ENCODE assay signal across 7 mouse cellular contexts in genomic region chr17:87974629-87975228, GRCm38 (mm10). TPM values are rescaled to one million over a fixed set of nuclear protein-coding genes. Genes with fewer than 3 reads are reported as not detected.
DNase-seq lines count a peak whose midpoint lies in the region; ATAC-seq lines count a peak whose summit lies in the region.

Msh6 (plus strand) TSS chr17:87975062.

- H3K4me3 ChIP-seq in limb, embryonic 10.5 days, result peak within 1 kb of the TSS; percentile 100
- peak within 1 kb of the TSS; percentile 96 for H3K4me3 ChIP-seq in midbrain, embryonic 13.5 days (replicated peaks)

- WGBS in limb, embryonic 10.5 days, result under 1% methylated on average over 63 of the region's 63 CpGs
- under 1% methylated on average over 59 of the region's 63 CpGs for WGBS in midbrain, embryonic 13.5 days

- H3K27me3 ChIP-seq in limb, embryonic 10.5 days (ENCODE audit: low read depth, poor library complexity, severe bottlenecking), result no peaks in the 10 kb centered on the region
- H3K27me3 ChIP-seq in midbrain, embryonic 13.5 days, result peaks cover 3% of the 10 kb centered on the region; the same call in 1 of the 2 replicates

- peak within 1 kb of the TSS; percentile 93 for H3K9ac ChIP-seq in midbrain, embryonic 13.5 days (replicated peaks)

- H3K27ac ChIP-seq in limb, embryonic 10.5 days, result peak within 1 kb of the TSS; percentile 98
- H3K27ac ChIP-seq in midbrain, embryonic 13.5 days, result peak within 1 kb of the TSS; percentile 88

- DNase-seq in adrenal gland, adult 8-10 months, result peak; percentile 79
- peak; percentile 92 for DNase-seq in embryo, embryonic 9.5 days (ENCODE audit: extremely low spot score)
- DNase-seq in kidney, adult 11 months, result peak; percentile 86
- DNase-seq in limb, embryonic 10.5 days (ENCODE audit: low spot score), result peak; percentile 93
- peak; percentile 85 for DNase-seq in spleen, adult 12 weeks (ENCODE audit: low spot score)

- peaks cover 16% of the 10 kb centered on the region for H3K4me1 ChIP-seq in limb, embryonic 10.5 days
- peaks cover 19% of the 10 kb centered on the region for H3K4me1 ChIP-seq in midbrain, embryonic 13.5 days (replicated peaks)

- peak within 1 kb of the TSS; percentile 88 for H3K4me2 ChIP-seq in midbrain, embryonic 13.5 days (replicated peaks)

- H3K9me3 ChIP-seq in limb, embryonic 10.5 days (replicated peaks), result no peaks in the 10 kb centered on the region
- no peaks in the 10 kb centered on the region for H3K9me3 ChIP-seq in midbrain, embryonic 13.5 days

- peaks cover 33% of the 10 kb centered on the region for H3K36me3 ChIP-seq in limb, embryonic 10.5 days
- H3K36me3 ChIP-seq in midbrain, embryonic 13.5 days, result peaks cover 4% of the 10 kb centered on the region

- peak; percentile 90 for ATAC-seq in granulocyte monocyte progenitor cell, adult 5-6 weeks (replicated peaks; ENCODE audit: poor library complexity, severe bottlenecking)
- peak; percentile 99 for ATAC-seq in midbrain, embryonic 13.5 days

RNA-seq across cellular contexts. Expression of gene Msh6, which starts in this region (rescaled TPM):
- total RNA-seq in adrenal gland, adult 8-10 months (2022), result 10 to 100 TPM; 14.6 to 17.4 (median 15.4) TPM
- 59.2 and 72.8 TPM in 2 replicates for total RNA-seq in granulocyte monocyte progenitor cell, adult 5-6 weeks (2014; fragmentation: Nextera tagmentation)
- total RNA-seq in granulocyte monocyte progenitor cell, adult 5-6 weeks (2017), result 84.2 and 89.4 TPM in 2 replicates
- 93.6 and 104 TPM in 2 replicates for polyA plus RNA-seq in limb, embryonic 10.5 days (2016; fragmentation: Nextera tagmentation; extraction: Ambion mirVana)
- 37.3 and 38.2 TPM in 2 replicates for polyA plus RNA-seq in midbrain, embryonic 13.5 days (2015; fragmentation: Nextera tagmentation; extraction: Ambion mirVana)

Comparison
In these comparisons a context has a peak if more than half of its experiments do, and no peak if none do; other contexts are left out.
1. Peak in every context shown above with its lines: DNase-seq, ATAC-seq, H3K4me3 ChIP-seq and H3K27ac ChIP-seq.